Mouse (Mus musculus): ENCODE results near the gene Nudt1. TPM values are rescaled to one million over a fixed set of nuclear protein-coding genes. Genes with fewer than 3 reads are reported as not detected.
A peak's percentile ranks its signal among the peaks of the same experiment; 100 is the strongest.

Gene Nudt1
- total and polyA plus RNA-seq, 3 experiments, result 69.4 to 75.2 (median 74.6) TPM

GRCm38 (mm10) chr5:140321756-140322575, 510 bp downstream of the Nudt1 start:
- peaks cover 6% of the 10 kb centered on the region for H3K79me2 ChIP-seq (replicated peaks; ENCODE audit: control insufficient read depth, extremely low read depth, insufficient read depth, poor library complexity, severe bottlenecking)
- H3K36me3 ChIP-seq (replicated peaks in 1 of 2; ENCODE audit: control insufficient read depth in 1 of 2, insufficient read depth in 1 of 2, low read length in 1 of 2), result peaks cover 3 to 39% of the 10 kb centered on the region in 2 experiments
- H3K4me1 ChIP-seq (ENCODE audit: control insufficient read depth in 1 of 2, insufficient read depth in 2 of 2), result peaks cover 4 to 30% of the 10 kb centered on the region in 2 experiments; a peak in 3 of 4 replicates
- H3K4me2 ChIP-seq (ENCODE audit: insufficient read depth, low read depth, poor library complexity, severe bottlenecking), result peak overlapping the region; percentile 25; the same call in 1 of the 2 replicates
- in situ Hi-C loops (cut with MboI; ENCODE audit: low pct_ligation_motif_present, low pct_unique_long_range_greater_than_20kb, low sequenced_read_pairs), result no loop called here
- peak overlapping the region; percentile 61 to 98 (median 78) for H3K4me3 ChIP-seq (replicated peaks in 1 of 3; ENCODE audit: low read depth in 2 of 3, low read length in 2 of 3, poor library complexity in 1 of 3)
- peak; percentile 52 for DNase-seq (ENCODE audit: extremely low read depth)
- no peaks in the 10 kb centered on the region for H3K27me3 ChIP-seq (replicated peaks)
- peak overlapping the region; percentile 14; the same call in 1 of the 2 replicates for H3K27ac ChIP-seq (ENCODE audit: insufficient read depth, low read depth)
- dilution Hi-C loops (cut with MboI; ENCODE audit: extremely low pct_ligation_motif_present, extremely low pct_unique_long_range_greater_than_20kb, low sequenced_read_pairs), result no loop called here
- TF ChIP-seq KAT2A (IDR thresholded peaks at IDR 0.05; ENCODE audit: insufficient replicate concordance, low read length) (no peak), TBP (conservative IDR thresholded peaks at IDR 0.05; ENCODE audit: low read depth, low read length) (no peak), E2F4 (IDR thresholded peaks at IDR 0.05; ENCODE audit: insufficient replicate concordance, low read depth, low read length) (no peak), MYC (IDR thresholded peaks at IDR 0.05; ENCODE audit: low read depth, low read length) (no peak), USF2 (conservative IDR thresholded peaks at IDR 0.05; ENCODE audit: low read depth, low read length) (no peak), RAD21 (IDR thresholded peaks at IDR 0.05; ENCODE audit: low read depth, low read length) (peak; percentile 33), ELF1 (IDR thresholded peaks at IDR 0.05; ENCODE audit: low read depth, low read length) (no peak), ZMIZ1 (IDR thresholded peaks at IDR 0.05; ENCODE audit: low read depth, low read length) (no peak), CHD2 (IDR thresholded peaks at IDR 0.05; ENCODE audit: low read length) (no peak), PAX5 (IDR thresholded peaks at IDR 0.05; ENCODE audit: low read length) (no peak), JUN (IDR thresholded peaks at IDR 0.05; ENCODE audit: insufficient read depth, low read depth, low read length) (no peak), RCOR1 (conservative IDR thresholded peaks at IDR 0.05; ENCODE audit: low read depth, low read length) (no peak), CTCF (conservative IDR thresholded peaks at IDR 0.05 in 1 of 2, IDR thresholded peaks at IDR 0.05 in 1 of 2; ENCODE audit: low read depth in 2 of 2, low read length in 2 of 2) (peak in 1 of 2 experiments; percentile 52; a peak in 2 of 4 replicates), GABPA (IDR thresholded peaks at IDR 0.05; ENCODE audit: insufficient replicate concordance, low read depth, low read length) (no peak), ZC3H11A (IDR thresholded peaks at IDR 0.05; ENCODE audit: low read depth, low read length) (no peak), NRF1 (IDR thresholded peaks at IDR 0.05; ENCODE audit: low read depth, low read length) (no peak), ZNF384 (IDR thresholded peaks at IDR 0.05; ENCODE audit: low read depth, low read length) (no peak), MAX (IDR thresholded peaks at IDR 0.05; ENCODE audit: low read length) (no peak), MEF2A (IDR thresholded peaks at IDR 0.05; ENCODE audit: borderline replicate concordance, low read depth, low read length) (no peak), POLR2A (IDR thresholded peaks at IDR 0.05; ENCODE audit: low read depth, low read length) (no peak), USF1 (IDR thresholded peaks at IDR 0.05; ENCODE audit: low read depth, low read length) (no peak), ZKSCAN1 (IDR thresholded peaks at IDR 0.05; ENCODE audit: borderline replicate concordance, low read depth, low read length) (no peak), MXI1 (IDR thresholded peaks at IDR 0.05; ENCODE audit: low read depth, low read length) (peak; percentile 13), TCF12 (IDR thresholded peaks at IDR 0.05; ENCODE audit: low read depth, low read length) (no peak), IRF4 (IDR thresholded peaks at IDR 0.05; ENCODE audit: low read depth, low read length) (no peak), ETS1 (conservative IDR thresholded peaks at IDR 0.05; ENCODE audit: low read depth, low read length) (no peak), JUND (conservative IDR thresholded peaks at IDR 0.05; ENCODE audit: low read depth, low read length) (no peak), POLR2AphosphoS2 (IDR thresholded peaks at IDR 0.05; ENCODE audit: low read depth, low read length) (0 out of 2 replicates have a peak, but pooled peaks have one; percentile 6), MAFK (IDR thresholded peaks at IDR 0.05; ENCODE audit: insufficient replicate concordance, low read length) (no peak; the same call in 1 of the 2 replicates), SIN3A (IDR thresholded peaks at IDR 0.05; ENCODE audit: low read length) (peak; percentile 84), MAZ (IDR thresholded peaks at IDR 0.05; ENCODE audit: low read depth, low read length) (0 out of 2 replicates have a peak, but pooled peaks have one; percentile 16), HCFC1 (IDR thresholded peaks at IDR 0.05; ENCODE audit: low read depth, low read length) (no peak), NELFE (IDR thresholded peaks at IDR 0.05; ENCODE audit: low read depth, low read length) (no peak), UBTF (IDR thresholded peaks at IDR 0.05; ENCODE audit: low read depth, low read length) (no peak), EP300 (IDR thresholded peaks at IDR 0.05; ENCODE audit: low read length) (no peak), SMC3 (IDR thresholded peaks at IDR 0.05; ENCODE audit: low read depth, low read length) (peak; percentile 15; the same call in 1 of the 2 replicates), BHLHE40 (IDR thresholded peaks at IDR 0.05; ENCODE audit: low read depth, low read length) (0 out of 2 replicates have a peak, but pooled peaks have one; percentile 11), CHD1 (IDR thresholded peaks at IDR 0.05; ENCODE audit: low read depth, low read length) (0 out of 2 replicates have a peak, but pooled peaks have one; percentile 73)
- peak overlapping the region; percentile 85 for H3K9ac ChIP-seq (ENCODE audit: insufficient read depth, low read depth)
- H3K9me3 ChIP-seq (replicated peaks; ENCODE audit: low read length), result no peaks in the 10 kb centered on the region

All from CH12.LX (cell line).